Mouse (Mus musculus): Measurements from ENCODE around the gene Hspa14.

The Hspa14 gene

GRCm38 (mm10) chr2:3512552-3513454, at the start of gene Hspa14, which contains the start of the genes Gm45902 and Cdnf:
TSS of gene Hspa14 (minus strand) at chr2:3512814.
TSS of gene Gm45902 (minus strand) at chr2:3512790.
TSS of gene Cdnf (plus strand) at chr2:3513030.
- DNase-seq: peak; percentile 94 to 97

- DNase-seq: peak; percentile 36 to 42
Measured at GRCm38 (mm10) chr2:3546588-3546987, 34.0 kb upstream of the Hspa14 start.

- DNase-seq: no peak
Measured at GRCm38 (mm10) chr2:3546055-3546454, 33.4 kb upstream of the Hspa14 start.

- no peak for DNase-seq
Measured at GRCm38 (mm10) chr2:3541307-3542079, 28.9 kb upstream of the Hspa14 start.

GRCm38 (mm10) chr2:3526288-3526687, 13.7 kb upstream of the Hspa14 start:
- DNase-seq: no peak

- DNase-seq: no peak
Measured at GRCm38 (mm10) chr2:3522558-3522957, 9.9 kb upstream of the Hspa14 start.

- DNase-seq: peak; percentile 31 to 39
Measured at GRCm38 (mm10) chr2:3512076-3512475, 538 bp downstream of the Hspa14 start.

GRCm38 (mm10) chr2:3500886-3501285, 11.7 kb downstream of the Hspa14 start:
- DNase-seq: no peak

GRCm38 (mm10) chr2:3499543-3499942, 13.1 kb downstream of the Hspa14 start:
- no peak for DNase-seq

GRCm38 (mm10) chr2:3493833-3494409, 18.7 kb downstream of the Hspa14 start:
- DNase-seq: no peak

- DNase-seq: no peak
Measured at GRCm38 (mm10) chr2:3489816-3490215, 22.8 kb downstream of the Hspa14 start.

- no peak for DNase-seq
Measured at GRCm38 (mm10) chr2:3480239-3480638, 32.4 kb downstream of the Hspa14 start.

- no peak for DNase-seq
Measured at GRCm38 (mm10) chr2:3475746-3476251, 36.8 kb downstream of the Hspa14 start.

- DNase-seq: peak; percentile 93 to 94
Measured at GRCm38 (mm10) chr2:3474861-3475283, 37.7 kb downstream of the Hspa14 start, which contains the start of gene Suv39h2. TSS of gene Suv39h2 (minus strand) at chr2:3475031.

GRCm38 (mm10) chr2:3474361-3474805, 38.2 kb downstream of the Hspa14 start:
- DNase-seq: peak; percentile 42 to 43

GRCm38 (mm10) chr2:3473891-3474290, 38.7 kb downstream of the Hspa14 start:
- no peak for DNase-seq

GRCm38 (mm10) chr2:3456590-3456989, 56.0 kb downstream of the Hspa14 start:
- DNase-seq: no peak

GRCm38 (mm10) chr2:3453096-3453495, 59.5 kb downstream of the Hspa14 start:
- DNase-seq: no peak

- DNase-seq: no peak
Measured at GRCm38 (mm10) chr2:3449431-3449830, 63.2 kb downstream of the Hspa14 start.

GRCm38 (mm10) chr2:3445984-3446383, 66.6 kb downstream of the Hspa14 start:
- no peak for DNase-seq

- DNase-seq: no peak
Measured at GRCm38 (mm10) chr2:3444206-3444605, 68.4 kb downstream of the Hspa14 start.

All from thymus, adult 18-20 months (tissue).